Mouse (Mus musculus): ENCODE measurements around the gene Asb6. TPM values are rescaled to one million over a fixed set of nuclear protein-coding genes. Genes with fewer than 3 reads are reported as not detected.

Gene Asb6
- polyA plus RNA-seq, 1 experiment from 2014 or later: 26.1 TPM

DNA sequence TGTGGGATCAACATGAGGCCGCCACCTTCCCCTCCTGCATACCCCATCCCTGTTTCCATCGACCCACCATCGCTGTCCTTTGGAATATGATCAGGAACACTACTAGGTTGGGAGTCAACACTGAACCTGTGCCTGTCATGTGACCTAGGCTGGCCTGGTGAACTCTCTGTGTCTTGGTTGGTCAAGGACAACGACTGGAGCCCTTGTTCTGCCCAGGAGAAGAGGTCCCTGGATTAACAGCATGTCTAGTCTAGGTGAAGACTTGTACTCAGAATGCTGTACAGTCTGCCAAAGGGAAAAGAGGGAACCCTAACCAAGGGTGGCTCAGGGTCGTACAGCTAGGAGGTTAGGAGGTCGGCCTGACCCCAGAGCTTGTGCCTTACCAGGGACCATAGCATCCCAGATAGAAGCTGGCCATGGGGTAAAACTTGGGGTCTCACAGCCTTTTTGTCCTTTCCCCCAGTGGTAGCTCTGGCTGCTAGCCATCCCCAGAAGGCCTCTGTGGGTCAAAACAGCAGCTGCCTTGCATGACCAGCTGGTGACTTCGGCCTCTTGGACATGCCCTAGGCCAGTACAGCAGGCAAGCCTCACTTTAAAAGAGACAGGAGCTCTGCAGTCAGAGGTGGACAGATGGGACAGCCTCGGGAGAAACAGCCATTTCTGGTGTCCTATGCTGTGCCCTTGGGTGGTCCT, 56.7 kb downstream of the Asb6 start:
- 65% methylated on average over 8 of the region's 8 CpGs for WGBS
- Histone ChIP-seq H3K4me1 (ENCODE audit: insufficient read depth, low read depth, low read length) (peaks cover 15% of the 10 kb centered on the region), H3K4me3 (ENCODE audit: low read depth, low read length) (no peak overlapping the region), H3K9me3 (ENCODE audit: low read length) (no peaks in the 10 kb centered on the region), H3K4me2 (replicated peaks; ENCODE audit: low read depth, low read length) (no peak overlapping the region), H3K36me3 (ENCODE audit: insufficient read depth, low read length) (no peaks in the 10 kb centered on the region), H3K27ac (ENCODE audit: low read length) (peak overlapping the region; percentile 80), H3K27me3 (replicated peaks; ENCODE audit: insufficient read depth, low read length) (no peaks in the 10 kb centered on the region), H3K9ac (replicated peaks; ENCODE audit: low read depth) (no peak overlapping the region)
- no peak for DNase-seq (ENCODE audit: low spot score)
- ATAC-seq: no peak
- no peak for TF ChIP-seq EP300 (IDR thresholded peaks at IDR 0.05)
- no peak for TF ChIP-seq CTCF (IDR thresholded peaks at IDR 0.05)

Other genes starting within 250 kb of the Asb6 start
- 1.9 and 2.3 TPM in 2 replicates for gene Cstad, start 235.3 kb downstream of the Asb6 start, polyA plus RNA-seq (2015; fragmentation: Nextera tagmentation; extraction: Ambion mirVana)
- 0.47 and 0.94 TPM in 2 replicates for gene 1700001O22Rik, start 26.7 kb downstream of the Asb6 start, polyA plus RNA-seq (2015; fragmentation: Nextera tagmentation; extraction: Ambion mirVana)
- gene Ntmt1, start 22.5 kb downstream of the Asb6 start, polyA plus RNA-seq (2015; fragmentation: Nextera tagmentation; extraction: Ambion mirVana): 49.4 and 50.7 TPM in 2 replicates
- gene Prrx2, start 4.6 kb upstream of the Asb6 start, polyA plus RNA-seq (2015; fragmentation: Nextera tagmentation; extraction: Ambion mirVana): 2.9 and 4.3 TPM in 2 replicates
- 20.0 and 29.8 TPM in 2 replicates for gene Ptges, start 99.5 kb upstream of the Asb6 start, polyA plus RNA-seq (2015; fragmentation: Nextera tagmentation; extraction: Ambion mirVana)
- gene Tor1b, start 122.6 kb upstream of the Asb6 start, polyA plus RNA-seq (2015; fragmentation: Nextera tagmentation; extraction: Ambion mirVana): 23.3 and 24.6 TPM in 2 replicates
- 54.6 and 57.5 TPM in 2 replicates for gene Tor1a, start 137.6 kb upstream of the Asb6 start, polyA plus RNA-seq (2015; fragmentation: Nextera tagmentation; extraction: Ambion mirVana)
- gene BC005624, start 151.9 kb upstream of the Asb6 start, polyA plus RNA-seq (2015; fragmentation: Nextera tagmentation; extraction: Ambion mirVana): 41.0 and 43.6 TPM in 2 replicates
- gene Usp20, start 151.9 kb upstream of the Asb6 start, polyA plus RNA-seq (2015; fragmentation: Nextera tagmentation; extraction: Ambion mirVana): 8.4 and 9.6 TPM in 2 replicates

Data from lung, postnatal 0 days (tissue).